Mouse (Mus musculus) MEL (cell line): ENCODE results near the gene Tpra1. TPM values are rescaled to one million over a fixed set of nuclear protein-coding genes. Genes with fewer than 3 reads are reported as not detected.

Experiments
- DNase-seq: peaks from one replicate; pipeline ENCODE4 v3.0.0; 2011; ENCODE audit warnings: low read depth, low spot score
- H3K27ac ChIP-seq: 2 replicates; pipeline ENCODE4 v1.5.1; 2012; ENCODE audit warnings: low read depth, mild to moderate bottlenecking, control low read depth, low read length, moderate library complexity; ENCODE audit not compliant: control insufficient read depth
- H3K27me3 ChIP-seq, 2 experiments: fragments of 150-350 bp in 1 of 2; sonication (generic) in 1 of 2; 2 replicates each; pipeline ENCODE4 v1.6.1; 2012; ENCODE audit warnings: low read length in 2 of 2, mild to moderate bottlenecking in 2 of 2, improper control_type of control experiment in 1 of 2, moderate library complexity in 1 of 2; ENCODE audit not compliant: insufficient read depth in 2 of 2, control insufficient read depth in 1 of 2
- H3K36me3 ChIP-seq, 2 experiments: 2 replicates each; pipeline ENCODE4 v1.6.1; 2012 to 2014; ENCODE audit warnings: low read length in 2 of 2, improper control_type of control experiment in 1 of 2, inconsistent platforms in 1 of 2, mild to moderate bottlenecking in 1 of 2; ENCODE audit not compliant: insufficient read depth in 2 of 2, control insufficient read depth in 1 of 2
- H3K4me1 ChIP-seq, 2 experiments: fragments of 150-350 bp in 1 of 2; sonication (generic) in 1 of 2; 2 replicates each; pipeline ENCODE4 v1.6.1; 2012; ENCODE audit warnings: low read length in 2 of 2, improper control_type of control experiment in 1 of 2, mild to moderate bottlenecking in 1 of 2; ENCODE audit not compliant: insufficient read depth in 2 of 2, control insufficient read depth in 1 of 2
- H3K4me3 ChIP-seq, 2 experiments: fragments of 150-350 bp in 1 of 2; sonication (generic) in 1 of 2; 2 replicates each; pipeline ENCODE4 v1.5.1; 2012; ENCODE audit warnings: low read depth in 2 of 2, low read length in 2 of 2, mild to moderate bottlenecking in 2 of 2, moderate library complexity in 2 of 2, control low read depth in 1 of 2, improper control_type of control experiment in 1 of 2; ENCODE audit not compliant: control insufficient read depth in 1 of 2, insufficient read depth in 1 of 2
- H3K79me2 ChIP-seq: 2 replicates; pipeline ENCODE4 v1.6.1; 2012; ENCODE audit warnings: mild to moderate bottlenecking, low read length, moderate library complexity; ENCODE audit not compliant: control insufficient read depth, poor library complexity, insufficient read depth
- H3K9ac ChIP-seq: 2 replicates; pipeline ENCODE4 v1.6.1; 2012; ENCODE audit warnings: low read depth, mild to moderate bottlenecking, control low read depth, low read length, moderate library complexity; ENCODE audit not compliant: control insufficient read depth, poor library complexity, severe bottlenecking
- H3K9me3 ChIP-seq: fragments of 150-350 bp; sonication (generic); replicated peaks from 2 replicates; pipeline ENCODE4 v1.6.1; 2012; ENCODE audit warnings: mild to moderate bottlenecking, low read length, improper control_type of control experiment, moderate library complexity; ENCODE audit not compliant: insufficient read depth
- CHD2 ChIP-seq: IDR thresholded peaks from 2 replicates; pipeline ENCODE4 v1.6.1; 2011; ENCODE audit warnings: low read length, improper control_type of control experiment
- CTCF ChIP-seq, 3 experiments: IDR thresholded peaks in 2 of 3; conservative IDR thresholded peaks in 1 of 3; 2 replicates each; pipeline ENCODE4 v1.5.1; 2011 to 2012; ENCODE audit warnings: low read length in 3 of 3, low read depth in 2 of 3, mild to moderate bottlenecking in 2 of 3, improper control_type of control experiment in 1 of 3, inconsistent platforms in 1 of 3, mixed read lengths in 1 of 3, moderate library complexity in 1 of 3; ENCODE audit not compliant: control insufficient read depth in 1 of 3, insufficient read depth in 1 of 3, poor library complexity in 1 of 3, severe bottlenecking in 1 of 3
- ETS1 ChIP-seq: IDR thresholded peaks from 2 replicates; pipeline ENCODE4 v1.6.1; 2012; ENCODE audit warnings: low read depth, mild to moderate bottlenecking, inconsistent platforms, low read length, improper control_type of control experiment, moderate library complexity
- GATA1 ChIP-seq: IDR thresholded peaks from 2 replicates; pipeline ENCODE4 v1.6.1; 2011; ENCODE audit warnings: low read depth, low read length, improper control_type of control experiment
- HCFC1 ChIP-seq: IDR thresholded peaks from 2 replicates; pipeline ENCODE4 v1.6.1; 2012; ENCODE audit warnings: low read depth, mild to moderate bottlenecking, inconsistent platforms, low read length, improper control_type of control experiment, moderate library complexity
- JUND ChIP-seq: IDR thresholded peaks from 2 replicates; pipeline ENCODE4 v1.6.1; 2011; ENCODE audit warnings: low read depth, mild to moderate bottlenecking, improper control_type of control experiment, low read length
- KAT2A ChIP-seq: conservative IDR thresholded peaks from 2 replicates; pipeline ENCODE4 v1.6.1; 2012; ENCODE audit warnings: low read depth, low read length, improper control_type of control experiment, inconsistent platforms
- MAFK ChIP-seq: IDR thresholded peaks from 2 replicates; pipeline ENCODE4 v1.6.1; 2011; ENCODE audit warnings: low read depth, mild to moderate bottlenecking, low read length, improper control_type of control experiment, borderline replicate concordance
- MAZ ChIP-seq: IDR thresholded peaks from 2 replicates; pipeline ENCODE4 v1.6.1; 2012; ENCODE audit warnings: low read depth, mild to moderate bottlenecking, inconsistent platforms, low read length, improper control_type of control experiment
- MEF2A ChIP-seq: IDR thresholded peaks from 2 replicates; pipeline ENCODE4 v1.6.1; 2014; ENCODE audit warnings: low read depth, mild to moderate bottlenecking, inconsistent platforms, low read length, improper control_type of control experiment; ENCODE audit not compliant: poor library complexity, insufficient replicate concordance, severe bottlenecking; ENCODE audit errors: extremely low read depth
- NELFE ChIP-seq: IDR thresholded peaks from 2 replicates; pipeline ENCODE4 v1.6.1; 2011; ENCODE audit warnings: low read depth, low read length, improper control_type of control experiment
- POLR2A ChIP-seq, 2 experiments: IDR thresholded peaks; 2 replicates each; pipeline ENCODE4 v1.6.1; 2011 to 2012; ENCODE audit warnings: low read length in 2 of 2, mild to moderate bottlenecking in 2 of 2, control low read depth in 1 of 2, improper control_type of control experiment in 1 of 2, low read depth in 1 of 2, moderate library complexity in 1 of 2; ENCODE audit not compliant: control insufficient read depth in 1 of 2, insufficient read depth in 1 of 2, poor library complexity in 1 of 2
- POLR2AphosphoS2 ChIP-seq: IDR thresholded peaks from 2 replicates; pipeline ENCODE4 v1.6.1; 2011; ENCODE audit warnings: low read length, improper control_type of control experiment
- RAD21 ChIP-seq: IDR thresholded peaks from 2 replicates; pipeline ENCODE4 v1.6.1; 2011; ENCODE audit warnings: mild to moderate bottlenecking, low read depth, low read length, improper control_type of control experiment
- RCOR1 ChIP-seq: IDR thresholded peaks from 2 replicates; pipeline ENCODE4 v1.6.1; 2012; ENCODE audit warnings: low read depth, mild to moderate bottlenecking, inconsistent platforms, low read length, improper control_type of control experiment
- SMC3 ChIP-seq: IDR thresholded peaks from 2 replicates; pipeline ENCODE4 v1.6.1; 2011; ENCODE audit warnings: low read depth, low read length, improper control_type of control experiment
- TAL1 ChIP-seq: IDR thresholded peaks from 2 replicates; pipeline ENCODE4 v1.6.1; 2012; ENCODE audit warnings: mild to moderate bottlenecking, inconsistent platforms, low read length, moderate library complexity, mixed read lengths
- TCF12 ChIP-seq: IDR thresholded peaks from 2 replicates; pipeline ENCODE4 v1.6.1; 2014; ENCODE audit warnings: low read depth, mild to moderate bottlenecking, inconsistent platforms, low read length, improper control_type of control experiment, moderate library complexity
- UBTF ChIP-seq: IDR thresholded peaks from 2 replicates; pipeline ENCODE4 v1.6.1; 2012; ENCODE audit warnings: low read depth, mild to moderate bottlenecking, inconsistent platforms, low read length, improper control_type of control experiment, moderate library complexity, borderline replicate concordance; ENCODE audit not compliant: insufficient read depth
- USF1 ChIP-seq: IDR thresholded peaks from 2 replicates; pipeline ENCODE4 v1.6.1; 2014; ENCODE audit warnings: low read depth, mild to moderate bottlenecking, inconsistent platforms, low read length, improper control_type of control experiment, moderate library complexity
- USF2 ChIP-seq, 2 experiments: IDR thresholded peaks; 2 replicates each; pipeline ENCODE4 v1.6.1; 2011 to 2012; ENCODE audit warnings: improper control_type of control experiment in 2 of 2, low read length in 2 of 2, borderline replicate concordance in 1 of 2, inconsistent platforms in 1 of 2, low read depth in 1 of 2, mild to moderate bottlenecking in 1 of 2; ENCODE audit not compliant: insufficient read depth in 1 of 2
- ZC3H11A ChIP-seq: IDR thresholded peaks from 2 replicates; pipeline ENCODE4 v1.6.1; 2012; ENCODE audit warnings: low read depth, mild to moderate bottlenecking, inconsistent platforms, low read length, improper control_type of control experiment
- ZMIZ1 ChIP-seq: IDR thresholded peaks from 2 replicates; pipeline ENCODE4 v1.6.1; 2012; ENCODE audit warnings: low read depth, mild to moderate bottlenecking, inconsistent platforms, low read length, improper control_type of control experiment, moderate library complexity
- ZNF384 ChIP-seq: IDR thresholded peaks from 2 replicates; pipeline ENCODE4 v1.6.1; 2012; ENCODE audit warnings: low read depth, mild to moderate bottlenecking, inconsistent platforms, low read length, improper control_type of control experiment
- polyA plus RNA-seq, 2 experiments: library from polyadenylated mRNA; stranded (reverse) in 1 of 2; unstranded in 1 of 2; fragments of >175 nt in 1 of 2; fragments of >200 nt in 1 of 2; gene quantifications; 2 replicates each; pipeline versions ENCODE4 v1.2.1 to v1.2.4; 2012; ENCODE audit warnings: low replicate concordance in 2 of 2, low read depth in 1 of 2; ENCODE audit not compliant: insufficient read length in 2 of 2, insufficient read depth in 1 of 2, missing spikeins in 1 of 2
- total RNA-seq: library from RNA; depleted of rRNA; stranded (reverse); fragments of 300-350 nt; gene quantifications from 2 replicates; pipeline ENCODE4 v1.2.3, GENCODE M21; 2012

The Tpra1 gene
- total and polyA plus RNA-seq, 3 experiments: 22.9 to 42.4 TPM; not detected in 1

- Histone ChIP-seq H3K9me3 (no peaks in the 10 kb centered on the region), H3K79me2 (no peaks in the 10 kb centered on the region), H3K27me3 (peaks cover 5 to 19% of the 10 kb centered on the region in 2 experiments), H3K27ac (no peak overlapping the region)
- TF ChIP-seq MAFK: no peak
- TF ChIP-seq CTCF (IDR thresholded peaks at IDR 0.05 in 2 of 3, conservative IDR thresholded peaks at IDR 0.05 in 1 of 3; ENCODE audit: control insufficient read depth in 1 of 3, insufficient read depth in 1 of 3, low read depth in 2 of 3, low read length in 3 of 3, poor library complexity in 1 of 3, severe bottlenecking in 1 of 3): peak; percentile 50 to 99 (median 67)
- peak; percentile 87 for TF ChIP-seq JUND
- TF ChIP-seq SMC3: peak; percentile 71
- TF ChIP-seq RAD21: peak; percentile 38
- TF ChIP-seq, all 39 proteins: peak for 4
- Histone ChIP-seq H3K36me3 (no peaks in the 10 kb centered on the region), H3K4me1 (no peaks in the 10 kb centered on the region), H3K4me3 (no peak overlapping the region), H3K9ac (no peak overlapping the region)
- peak; percentile 83 for DNase-seq
Observed at GRCm38 (mm10) chr6:88860914-88861313, 41.1 kb upstream of the Tpra1 start.

GRCm38 (mm10) chr6:88865704-88866103 lies 36.3 kb upstream of the Tpra1 start:
- no peak for TF ChIP-seq ZMIZ1
- no peak for TF ChIP-seq MAZ
- no peak for TF ChIP-seq HCFC1
- TF ChIP-seq RCOR1: no peak
- TF ChIP-seq NELFE: no peak
- TF ChIP-seq TAL1: no peak
- TF ChIP-seq RAD21: no peak
- no peak for TF ChIP-seq ETS1
- no peak for TF ChIP-seq MEF2A
- no peak for TF ChIP-seq USF1
- TF ChIP-seq POLR2A (IDR thresholded peaks at IDR 0.05; ENCODE audit: control insufficient read depth in 1 of 2, insufficient read depth in 1 of 2, low read depth in 1 of 2, low read length in 2 of 2, poor library complexity in 1 of 2): no peak
- TF ChIP-seq ZNF384: no peak
- no peak for TF ChIP-seq TCF12
- no peak for TF ChIP-seq UBTF
- no peak for TF ChIP-seq KAT2A
- TF ChIP-seq USF2 (IDR thresholded peaks at IDR 0.05; ENCODE audit: borderline replicate concordance in 1 of 2, insufficient read depth in 1 of 2, low read depth in 1 of 2, low read length in 2 of 2): no peak
- TF ChIP-seq POLR2AphosphoS2: no peak
- TF ChIP-seq ZC3H11A: no peak
- TF ChIP-seq GATA1: no peak
- no peak for TF ChIP-seq CHD2
- no peak overlapping the region for H3K9ac ChIP-seq
- no peaks in the 10 kb centered on the region for H3K4me1 ChIP-seq
- H3K79me2 ChIP-seq: no peaks in the 10 kb centered on the region
- no peak for DNase-seq
- no peak overlapping the region for H3K4me3 ChIP-seq
- no peak overlapping the region for H3K27ac ChIP-seq
- H3K9me3 ChIP-seq: no peaks in the 10 kb centered on the region
- H3K27me3 ChIP-seq: peaks cover 3 to 5% of the 10 kb centered on the region in 2 experiments; a peak in 3 of 4 replicates
- no peaks in the 10 kb centered on the region for H3K36me3 ChIP-seq
